Comparison of ENCODE assay signal across 10 mouse cellular contexts in the genomic region with DNA sequence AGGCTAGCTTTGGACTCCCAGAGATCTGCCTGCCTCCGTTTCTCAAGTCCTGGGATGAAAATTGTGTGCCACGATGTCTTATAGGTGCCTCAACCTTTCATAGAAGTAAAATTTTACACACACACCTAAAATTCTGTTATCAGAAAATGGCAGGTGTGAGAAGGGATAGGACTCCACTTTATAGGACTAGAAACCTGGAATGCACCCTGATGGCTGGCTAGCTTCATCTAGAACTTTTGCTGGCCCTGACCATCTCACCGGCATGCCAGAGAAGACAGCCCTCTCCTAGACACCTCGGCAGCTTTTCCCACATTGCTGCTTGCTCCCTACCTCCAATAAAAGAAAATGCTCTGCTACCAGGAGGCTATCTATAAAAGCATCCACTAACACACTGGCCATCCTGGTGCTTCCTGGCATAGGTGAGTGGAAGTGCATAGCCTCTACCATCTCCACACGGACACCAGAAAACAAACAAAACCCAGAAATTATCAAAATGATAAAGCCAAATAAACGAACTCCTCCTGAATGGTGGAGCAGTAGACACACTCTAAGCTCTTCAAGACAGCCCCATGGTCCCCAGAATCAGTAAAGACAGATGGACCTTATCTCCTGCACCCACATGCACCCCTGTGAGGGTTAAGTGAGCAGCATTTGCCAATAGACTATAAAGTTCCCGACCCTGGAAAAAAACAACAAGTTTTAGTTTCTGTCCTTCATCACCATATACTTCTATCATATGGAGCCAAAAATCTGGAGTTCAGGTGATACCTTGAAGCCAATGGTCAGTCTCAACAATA. TPM values are rescaled to one million over a fixed set of nuclear protein-coding genes. Genes with fewer than 3 reads are reported as not detected.
DNase-seq lines count a peak whose midpoint lies in the region; ATAC-seq and TF ChIP-seq lines count a peak whose summit lies in the region.
"Had no signal": no experiment of that assay in that cellular context is flagged by ENCODE, and none has a peak within 500 bp of the region (broad histone marks: within the 10 kb centered on the region; RNA-seq: fewer than 3 reads in every experiment).

No protein-coding gene starts in this region.

- ATAC-seq in erythroid progenitor cell, adult 5-6 weeks (replicated peaks; ENCODE audit: low FRiP score, poor library complexity, severe bottlenecking): peak; percentile 89
- peak; percentile 89 for ATAC-seq in megakaryocyte-erythroid progenitor cell, adult 5-6 weeks (replicated peaks; ENCODE audit: low FRiP score, low TSS enrichment, poor library complexity, severe bottlenecking)

- peak overlapping the region; percentile 36; the same call in 1 of the 2 replicates for H3K27ac ChIP-seq in left cerebral cortex, adult 2 months

- intact Hi-C loops in heart, postnatal 36 days (cut with DNase I): no loop called here
- intact Hi-C loops in left cerebral cortex, adult 2 months (cut with DNase I): no loop called here
- intact Hi-C loops in left cerebral cortex, postnatal 4 days (cut with DNase I): no loop called here

- no peak overlapping the region for H3K4me3 ChIP-seq in left cerebral cortex, adult 2 months

- TF ChIP-seq CTCF in left cerebral cortex, adult 2 months (IDR thresholded peaks at IDR 0.05): no peak

- peak; percentile 54 for DNase-seq in heart, adult 11 months
- DNase-seq in heart, postnatal 36 days: no peak
- DNase-seq in left cerebral cortex, adult 2 months (ENCODE audit: extremely low spot score in 1 of 2, low spot score in 2 of 2): no peak
- DNase-seq in left cerebral cortex, postnatal 4 days: no peak
- no peak for DNase-seq in cerebellum, adult 8-10 months
- DNase-seq in layer of hippocampus, postnatal 14 days (ENCODE audit: low spot score in 2 of 2): no peak
- DNase-seq: layer of hippocampus, postnatal 36 days had no signal

RNA-seq across cellular contexts. Expression of a gene that starts 16.5 kb away (rescaled TPM):
- 10 to 100 TPM; 31.9 to 33.6 TPM for total RNA-seq in heart, postnatal 36 days (2021)
- total RNA-seq in left cerebral cortex, adult 2 months (2021): 10 to 100 TPM; 45.2 to 49.7 TPM
- 10 to 100 TPM; 70.1 to 76.1 TPM for total RNA-seq in left cerebral cortex, postnatal 4 days (2021)
- total RNA-seq in erythroid progenitor cell, adult 5-6 weeks (2015; ENCODE audit: low replicate concordance): 28.9 and 55.5 TPM in 2 replicates
- 30.5 and 33.7 TPM in 2 replicates for total RNA-seq in erythroid progenitor cell, adult 5-6 weeks (2017; ENCODE audit: low replicate concordance)
- 48.8 and 72.3 TPM in 2 replicates for total RNA-seq in megakaryocyte-erythroid progenitor cell, adult 5-6 weeks (2014; fragmentation: Nextera tagmentation)
- 52.0 and 55.6 TPM in 2 replicates for total RNA-seq in megakaryocyte-erythroid progenitor cell, adult 5-6 weeks (2017)
- 10 to 100 TPM; 60.5 to 62.2 TPM for total RNA-seq in layer of hippocampus, postnatal 14 days (2021)

RNA-seq across cellular contexts. Expression of a gene that starts 35.3 kb away (rescaled TPM):
- total RNA-seq in heart, postnatal 36 days (2021): not detected
- total RNA-seq in left cerebral cortex, adult 2 months (2021): 1 to 10 TPM; 1.0 to 1.4 TPM
- total RNA-seq in left cerebral cortex, postnatal 4 days (2021): 1 to 10 TPM in 1 of 2 experiments, under 1 TPM in 1; 0.66 to 1.9 TPM
- total RNA-seq in erythroid progenitor cell, adult 5-6 weeks (2015; ENCODE audit: low replicate concordance): not detected in 2 replicates
- not detected in 2 replicates for total RNA-seq in erythroid progenitor cell, adult 5-6 weeks (2017; ENCODE audit: low replicate concordance)
- not detected in 2 replicates for total RNA-seq in megakaryocyte-erythroid progenitor cell, adult 5-6 weeks (2014; fragmentation: Nextera tagmentation)
- total RNA-seq in megakaryocyte-erythroid progenitor cell, adult 5-6 weeks (2017): not detected in 2 replicates
- 1 to 10 TPM; 2.7 to 2.8 TPM for total RNA-seq in layer of hippocampus, postnatal 14 days (2021)
- total RNA-seq: neutrophil, adult 5-6 weeks had no signal

RNA-seq across cellular contexts. Expression of a gene that starts 44.4 kb away (rescaled TPM):
- 1 to 10 TPM; 7.9 to 8.3 TPM for total RNA-seq in heart, postnatal 36 days (2021)
- total RNA-seq in left cerebral cortex, adult 2 months (2021): 10 to 100 TPM; 35.9 to 36.7 TPM
- 10 to 100 TPM; 32.4 to 34.6 TPM for total RNA-seq in left cerebral cortex, postnatal 4 days (2021)
- 11.2 and 17.2 TPM in 2 replicates for total RNA-seq in erythroid progenitor cell, adult 5-6 weeks (2015; ENCODE audit: low replicate concordance)
- total RNA-seq in erythroid progenitor cell, adult 5-6 weeks (2017; ENCODE audit: low replicate concordance): 10.8 and 18.6 TPM in 2 replicates
- total RNA-seq in megakaryocyte-erythroid progenitor cell, adult 5-6 weeks (2014; fragmentation: Nextera tagmentation): 19.9 and 29.4 TPM in 2 replicates
- 32.6 and 33.0 TPM in 2 replicates for total RNA-seq in megakaryocyte-erythroid progenitor cell, adult 5-6 weeks (2017)
- 10 to 100 TPM; 38.4 to 42.6 TPM for total RNA-seq in layer of hippocampus, postnatal 14 days (2021)
